Mouse (Mus musculus) midbrain, embryonic 11.5 days (tissue): ENCODE measurements at regions not wholly inside any gene's neighbourhood (a gene's known extent, or its start where the extent isn't known, plus 50 kb on each side); places are given as distances from the start of the nearest gene placed in this dataset.
A peak's percentile ranks its signal among the peaks of the same experiment; 100 is the strongest.

Source experiments
- ATAC-seq: fragments of 200-750 bp; cut with Nextera tagmentation; 2 replicates; pipeline ENCODE4 v1.8.0; 2017; ENCODE audit warnings: moderate TSS enrichment, moderate library complexity; ENCODE audit not compliant: low FRiP score
- DNase-seq: peaks from one replicate; pipeline ENCODE4 v3.0.0; 2015; ENCODE audit warnings: low spot score; ENCODE audit errors: missing footprints
- H3K27ac ChIP-seq: fragments of 300-500 bp; sonication (generic); 2 replicates; pipeline ENCODE4 v1.5.1; 2014; ENCODE audit warnings: low read depth, low read length
- H3K27me3 ChIP-seq: fragments of 300-500 bp; sonication (generic); 2 replicates; pipeline ENCODE4 v1.6.1; 2014; ENCODE audit warnings: mild to moderate bottlenecking, low read length, moderate library complexity, mixed read lengths; ENCODE audit not compliant: control insufficient read depth, insufficient read depth
- H3K36me3 ChIP-seq: fragments of 300-500 bp; sonication (generic); 2 replicates; pipeline ENCODE4 v1.6.1; 2014; ENCODE audit warnings: mild to moderate bottlenecking, low read length, moderate library complexity, mixed read lengths; ENCODE audit not compliant: control insufficient read depth, insufficient read depth
- H3K4me1 ChIP-seq: fragments of 300-500 bp; sonication (generic); 2 replicates; pipeline ENCODE4 v1.6.1; 2014; ENCODE audit warnings: low read length; ENCODE audit not compliant: control insufficient read depth, insufficient read depth
- H3K4me2 ChIP-seq: fragments of 300-500 bp; sonication (generic); 2 replicates; pipeline ENCODE4 v1.6.1; 2014; ENCODE audit warnings: mild to moderate bottlenecking, moderate library complexity
- H3K4me3 ChIP-seq: fragments of 300-500 bp; sonication (generic); 2 replicates; pipeline ENCODE4 v1.5.1; 2014; ENCODE audit warnings: low read depth, low read length
- H3K9ac ChIP-seq: fragments of 300-500 bp; sonication (generic); 2 replicates; pipeline ENCODE4 v1.6.1; 2014; ENCODE audit warnings: low read length
- H3K9me3 ChIP-seq: fragments of 300-500 bp; sonication (generic); 2 replicates; pipeline ENCODE4 v1.6.1; 2016; ENCODE audit warnings: low read length; ENCODE audit not compliant: control insufficient read depth
- WGBS: fragments of 180-500 bp; shearing (Covaris S2); extraction: QIAGEN DNeasy Blood & Tissue Kit; methylation state at CpG from one replicate; pipeline ENCODE4 v1.1.7; 2014; 5-methylcytosine and 5-hydroxymethylcytosine counted together

- Histone ChIP-seq H3K4me2 (no peak overlapping the region), H3K9ac (no peak overlapping the region), H3K36me3 (no peaks in the 10 kb centered on the region), H3K4me3 (no peak overlapping the region), H3K9me3 (no peaks in the 10 kb centered on the region), H3K27ac (no peak overlapping the region), H3K4me1 (no peaks in the 10 kb centered on the region), H3K27me3 (no peaks in the 10 kb centered on the region)
- WGBS = 35% methylated on average over 6 of the region's 6 CpGs
- ATAC-seq (peak; percentile 72), DNase-seq (peak; percentile 86)
Observed at GRCm38 (mm10) chr11:25469819-25470218, 740.7 kb downstream of the 5730522E02Rik start.

DNA sequence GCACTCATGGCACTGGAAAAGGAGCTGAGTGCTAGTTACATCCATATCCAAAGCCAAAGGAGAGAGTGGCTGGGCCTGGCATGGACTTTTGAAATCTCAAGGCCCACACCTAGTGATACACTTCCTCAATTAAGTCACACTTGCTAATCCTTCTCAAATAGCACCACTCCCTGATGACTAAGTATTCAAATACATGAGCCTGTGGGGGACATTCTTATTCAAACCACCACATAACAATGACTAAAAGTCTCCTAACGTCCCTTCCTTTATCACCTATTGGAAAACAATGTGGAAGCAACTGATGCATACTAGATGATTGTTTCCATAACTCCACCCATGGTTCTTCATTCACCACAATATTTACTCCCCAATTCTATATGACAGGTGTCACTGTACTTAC is 773.4 kb downstream of the 5730522E02Rik start:
- no peaks in the 10 kb centered on the region for H3K9me3 ChIP-seq
- 47% methylated on average over 1 of the region's 1 CpGs for WGBS
- no peaks in the 10 kb centered on the region for H3K4me1 ChIP-seq
- DNase-seq (no peak), ATAC-seq (no peak)
- H3K4me3 ChIP-seq = no peak overlapping the region
- no peak overlapping the region for H3K27ac ChIP-seq
- H3K36me3 ChIP-seq = no peaks in the 10 kb centered on the region
- no peak overlapping the region for H3K4me2 ChIP-seq
- H3K9ac ChIP-seq = no peak overlapping the region
- no peaks in the 10 kb centered on the region for H3K27me3 ChIP-seq

DNA sequence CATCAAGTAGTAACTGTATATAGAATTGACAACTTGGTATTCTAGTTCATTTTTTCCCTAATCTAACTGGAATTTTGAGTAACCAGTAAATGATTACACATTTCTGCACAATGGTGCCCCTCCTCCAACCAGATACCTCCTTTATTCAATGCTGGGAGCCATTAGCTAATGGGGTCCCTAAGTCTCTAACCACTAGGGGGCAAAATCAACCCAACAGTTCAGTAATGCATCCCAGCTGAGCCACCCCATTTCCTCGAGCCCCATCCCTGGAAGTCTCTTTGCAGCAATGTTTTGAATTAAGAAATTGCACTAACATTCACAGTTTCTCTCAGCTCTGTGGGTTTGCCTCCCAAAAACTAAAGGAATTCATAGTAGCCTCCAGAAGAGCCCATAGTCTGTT is 774.9 kb downstream of the 5730522E02Rik start:
- no peaks in the 10 kb centered on the region for H3K4me1 ChIP-seq
- DNase-seq (no peak), ATAC-seq (no peak)
- no peak overlapping the region for H3K9ac ChIP-seq
- no peaks in the 10 kb centered on the region for H3K36me3 ChIP-seq
- no peak overlapping the region for H3K4me3 ChIP-seq
- 43% methylated on average over 1 of the region's 1 CpGs for WGBS
- H3K9me3 ChIP-seq = no peaks in the 10 kb centered on the region
- H3K27ac ChIP-seq = no peak overlapping the region
- H3K27me3 ChIP-seq = no peaks in the 10 kb centered on the region
- no peak overlapping the region for H3K4me2 ChIP-seq

- no peak for ATAC-seq
- Histone ChIP-seq H3K4me1 (no peaks in the 10 kb centered on the region), H3K4me3 (no peak overlapping the region), H3K9ac (no peak overlapping the region), H3K36me3 (no peaks in the 10 kb centered on the region), H3K27ac (no peak overlapping the region), H3K27me3 (no peaks in the 10 kb centered on the region), H3K9me3 (no peaks in the 10 kb centered on the region), H3K4me2 (no peak overlapping the region)
- DNase-seq = no peak
- WGBS = 95% methylated on average over 4 of the region's 4 CpGs
Observed at GRCm38 (mm10) chr11:25423186-25423585, 787.4 kb downstream of the 5730522E02Rik start.

DNA sequence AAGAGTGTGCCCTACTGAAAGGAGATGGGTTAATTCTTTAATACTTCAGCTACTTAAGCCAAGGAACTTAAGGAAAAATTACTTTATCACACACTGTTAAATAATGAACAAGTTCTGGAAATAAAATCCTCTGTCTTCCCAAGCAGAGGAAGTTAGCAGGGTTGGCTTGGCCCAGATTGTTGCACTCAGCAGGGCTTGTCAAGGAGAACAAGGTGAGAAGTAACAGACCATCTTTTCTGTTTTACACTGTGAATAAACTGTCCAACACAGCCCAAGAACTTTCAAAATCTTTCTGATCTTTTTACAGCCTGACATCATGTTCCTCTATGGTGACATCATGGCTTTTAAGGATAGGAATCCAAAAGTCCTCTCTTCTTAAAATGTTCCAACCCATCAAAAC is 789.1 kb downstream of the 5730522E02Rik start:
- DNase-seq = no peak
- Histone ChIP-seq H3K4me1 (no peaks in the 10 kb centered on the region), H3K9me3 (no peaks in the 10 kb centered on the region), H3K4me3 (no peak overlapping the region), H3K9ac (no peak overlapping the region), H3K27ac (no peak overlapping the region), H3K27me3 (no peaks in the 10 kb centered on the region), H3K36me3 (no peaks in the 10 kb centered on the region), H3K4me2 (no peak overlapping the region)
- no peak for ATAC-seq

- H3K4me1 ChIP-seq = no peaks in the 10 kb centered on the region
- no peaks in the 10 kb centered on the region for H3K27me3 ChIP-seq
- 84% methylated on average over 4 of the region's 4 CpGs for WGBS
- DNase-seq (no peak), ATAC-seq (no peak)
- H3K4me3 ChIP-seq = no peak overlapping the region
- H3K9me3 ChIP-seq = no peaks in the 10 kb centered on the region
- H3K27ac ChIP-seq = no peak overlapping the region
- no peak overlapping the region for H3K9ac ChIP-seq
- H3K4me2 ChIP-seq = no peak overlapping the region
- no peaks in the 10 kb centered on the region for H3K36me3 ChIP-seq
Observed at GRCm38 (mm10) chr11:25410403-25411090, 800.0 kb downstream of the 5730522E02Rik start.

DNA sequence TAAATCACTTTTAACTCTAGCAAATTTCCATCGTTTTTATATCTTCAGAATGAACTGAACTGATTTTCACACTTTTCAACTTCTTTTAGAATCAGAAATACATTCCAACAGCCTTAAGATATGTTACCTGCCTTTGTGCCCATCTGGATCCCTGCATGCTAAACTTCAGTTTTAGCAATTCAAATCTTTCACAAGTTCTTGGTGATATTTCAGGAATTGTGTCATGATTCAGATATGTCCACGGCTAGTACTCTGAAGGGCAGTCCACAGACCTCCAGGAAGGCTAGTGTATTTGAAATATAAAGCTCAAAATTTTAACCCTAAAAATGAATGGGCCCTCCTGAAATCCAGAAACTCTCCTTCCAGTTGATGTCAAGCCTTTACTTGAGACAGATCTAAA is 818.9 kb downstream of the 5730522E02Rik start:
- Histone ChIP-seq H3K9me3 (no peaks in the 10 kb centered on the region), H3K27ac (no peak overlapping the region), H3K4me2 (no peak overlapping the region), H3K4me3 (no peak overlapping the region), H3K9ac (no peak overlapping the region), H3K27me3 (no peaks in the 10 kb centered on the region), H3K36me3 (no peaks in the 10 kb centered on the region), H3K4me1 (no peaks in the 10 kb centered on the region)
- no peak for ATAC-seq
- WGBS = 76% methylated on average over 2 of the region's 2 CpGs
- no peak for DNase-seq

DNA sequence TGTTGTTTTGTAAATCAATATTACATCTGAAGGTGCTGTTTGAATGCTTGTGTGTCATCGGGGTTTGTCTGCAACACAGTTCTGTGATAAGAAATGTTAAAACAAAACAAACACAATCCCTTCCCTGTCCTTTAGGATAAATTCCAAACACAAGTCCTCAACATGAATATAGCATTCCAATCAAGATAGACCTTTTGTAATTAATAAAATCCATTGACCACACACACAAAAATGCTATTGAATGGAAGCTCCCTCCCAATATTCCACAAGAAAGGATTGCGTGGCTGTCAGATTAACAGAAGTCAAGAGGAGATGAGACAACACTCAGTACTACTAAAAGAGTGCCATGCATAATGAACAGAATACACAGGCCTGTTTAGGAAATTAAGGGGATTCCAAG is 843.5 kb downstream of the 5730522E02Rik start:
- Histone ChIP-seq H3K4me2 (no peak overlapping the region), H3K4me3 (no peak overlapping the region), H3K27ac (no peak overlapping the region), H3K9ac (no peak overlapping the region), H3K36me3 (no peaks in the 10 kb centered on the region), H3K27me3 (no peaks in the 10 kb centered on the region), H3K9me3 (no peaks in the 10 kb centered on the region), H3K4me1 (peaks cover 12% of the 10 kb centered on the region; the same call in 1 of the 2 replicates)
- DNase-seq = peak; percentile 84
- WGBS = 50% methylated on average over 2 of the region's 2 CpGs
- ATAC-seq = 0 out of 2 replicates have a peak, but pooled peaks have one; percentile 30

GRCm38 (mm10) chr11:25365433-25365832 is 845.1 kb downstream of the 5730522E02Rik start:
- Histone ChIP-seq H3K4me2 (no peak overlapping the region), H3K27me3 (no peaks in the 10 kb centered on the region), H3K27ac (no peak overlapping the region), H3K9ac (no peak overlapping the region), H3K36me3 (no peaks in the 10 kb centered on the region), H3K4me1 (peaks cover 12% of the 10 kb centered on the region; the same call in 1 of the 2 replicates), H3K9me3 (no peaks in the 10 kb centered on the region), H3K4me3 (no peak overlapping the region)
- DNase-seq (no peak), ATAC-seq (no peak)
- 51% methylated on average over 6 of the region's 6 CpGs for WGBS
